Mouse (Mus musculus): Measurements from ENCODE around the gene Dnm1l. TPM values are rescaled to one million over a fixed set of nuclear protein-coding genes. Genes with fewer than 3 reads are reported as not detected.
"Not testable (repeated sequence)": the region's sequence is repeated elsewhere in the genome, so short reads cannot be mapped to it uniquely, and the experiment has no call there.

The Dnm1l gene
- total RNA-seq (2015; ENCODE audit: low replicate concordance) (34.0 and 41.4 TPM in 2 replicates), total RNA-seq (2017; ENCODE audit: low replicate concordance) (31.9 and 49.2 TPM in 2 replicates)

GRCm38 (mm10) chr16:16358481-16359100 is at the start of gene Dnm1l:
Gene Dnm1l, minus strand, starts transcription at chr16:16358959.
- ATAC-seq (replicated peaks; ENCODE audit: low FRiP score, poor library complexity, severe bottlenecking): peak; percentile 99

GRCm38 (mm10) chr16:16367217-16367616 is 8.5 kb upstream of the Dnm1l start:
- ATAC-seq (replicated peaks; ENCODE audit: low FRiP score, poor library complexity, severe bottlenecking): not testable (repeated sequence)

DNA sequence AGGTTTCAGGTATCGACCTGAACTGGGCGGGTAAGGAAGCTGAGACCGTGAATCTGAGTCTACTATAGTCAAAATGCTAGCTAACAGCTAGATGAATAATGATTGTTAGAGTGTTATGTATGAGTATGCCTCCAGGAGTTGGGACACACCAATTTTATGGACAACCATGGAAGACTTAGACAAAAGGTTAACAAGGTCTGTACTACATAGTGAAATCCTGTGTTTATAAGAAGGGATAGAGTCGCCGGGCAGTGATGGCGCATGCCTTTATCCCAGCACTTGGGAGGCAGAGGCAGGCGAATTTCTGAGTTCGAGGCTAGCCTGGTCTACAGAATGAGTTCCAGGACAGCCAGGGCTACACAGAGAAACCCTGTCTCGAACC is 333 bp upstream of the Dnm1l start:
- ATAC-seq (replicated peaks; ENCODE audit: low FRiP score, poor library complexity, severe bottlenecking): peak; percentile 28; the same call in 1 of the 2 replicates

DNA sequence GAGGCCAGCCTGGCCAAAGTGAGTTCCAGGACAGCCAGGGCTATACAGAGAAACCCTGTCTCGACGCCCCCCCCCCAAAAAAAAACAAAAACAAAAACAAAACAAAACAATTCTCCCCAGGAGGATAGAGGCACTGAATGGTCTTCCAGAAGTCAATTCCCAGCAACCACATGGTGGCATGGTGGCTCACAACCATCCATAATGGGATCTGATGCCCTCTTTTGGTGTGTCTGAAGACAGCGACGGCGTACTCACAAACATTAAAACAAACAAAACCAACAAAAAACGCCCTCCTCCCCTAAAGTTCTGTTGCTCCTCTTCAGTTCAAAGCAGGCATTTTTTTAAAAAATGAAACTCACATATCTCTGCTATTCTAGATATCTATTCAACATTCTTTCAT is 851 bp downstream of the Dnm1l start:
- ATAC-seq (replicated peaks; ENCODE audit: low FRiP score, poor library complexity, severe bottlenecking): no peak

DNA sequence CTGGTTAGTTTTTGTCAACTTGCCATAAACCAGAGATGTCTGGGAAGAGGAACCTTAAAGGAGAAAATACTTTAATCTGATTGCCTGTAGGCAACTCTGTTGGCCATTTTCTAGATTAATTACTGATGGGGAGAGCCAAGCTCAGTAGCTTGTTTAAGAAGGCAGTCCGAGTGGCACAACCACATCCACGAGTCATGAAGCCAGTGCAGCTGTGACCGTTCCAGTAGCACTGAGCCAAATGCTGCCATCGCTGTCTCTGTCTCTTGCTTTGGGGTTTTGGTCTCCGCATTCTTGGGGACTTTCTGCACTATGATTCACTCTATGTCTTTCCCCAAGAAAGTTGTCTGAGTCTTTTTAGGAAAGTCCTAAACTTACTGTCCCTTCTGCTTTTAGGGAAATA is 12.3 kb downstream of the Dnm1l start:
- no peak for ATAC-seq (replicated peaks; ENCODE audit: low FRiP score, poor library complexity, severe bottlenecking)

GRCm38 (mm10) chr16:16325775-16326336 is 32.9 kb downstream of the Dnm1l start:
- no peak for ATAC-seq (replicated peaks; ENCODE audit: low FRiP score, poor library complexity, severe bottlenecking)

DNA sequence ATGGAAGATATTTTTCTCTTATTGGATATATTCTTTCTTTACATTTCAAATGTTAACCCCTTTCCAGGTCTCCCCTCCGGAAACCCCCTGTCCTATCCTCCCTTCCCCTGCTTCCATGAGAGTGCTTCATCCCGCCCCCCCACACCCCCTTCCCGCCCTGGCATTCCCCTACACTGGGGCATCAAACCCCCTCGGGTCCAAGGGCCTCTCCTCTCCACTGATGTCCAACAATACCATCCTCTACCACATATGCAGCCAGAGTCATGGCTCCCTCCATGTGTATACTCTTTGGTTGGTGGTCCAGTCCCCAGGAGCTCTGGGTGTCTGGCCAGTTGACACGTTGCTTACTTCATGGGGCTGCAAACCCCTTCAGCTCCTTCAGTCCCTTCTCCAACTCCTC is 47.4 kb downstream of the Dnm1l start:
- no peak for ATAC-seq (replicated peaks; ENCODE audit: low FRiP score, poor library complexity, severe bottlenecking)

GRCm38 (mm10) chr16:16303888-16304287 is 54.9 kb downstream of the Dnm1l start:
- no peak for ATAC-seq (replicated peaks; ENCODE audit: low FRiP score, poor library complexity, severe bottlenecking)

DNA sequence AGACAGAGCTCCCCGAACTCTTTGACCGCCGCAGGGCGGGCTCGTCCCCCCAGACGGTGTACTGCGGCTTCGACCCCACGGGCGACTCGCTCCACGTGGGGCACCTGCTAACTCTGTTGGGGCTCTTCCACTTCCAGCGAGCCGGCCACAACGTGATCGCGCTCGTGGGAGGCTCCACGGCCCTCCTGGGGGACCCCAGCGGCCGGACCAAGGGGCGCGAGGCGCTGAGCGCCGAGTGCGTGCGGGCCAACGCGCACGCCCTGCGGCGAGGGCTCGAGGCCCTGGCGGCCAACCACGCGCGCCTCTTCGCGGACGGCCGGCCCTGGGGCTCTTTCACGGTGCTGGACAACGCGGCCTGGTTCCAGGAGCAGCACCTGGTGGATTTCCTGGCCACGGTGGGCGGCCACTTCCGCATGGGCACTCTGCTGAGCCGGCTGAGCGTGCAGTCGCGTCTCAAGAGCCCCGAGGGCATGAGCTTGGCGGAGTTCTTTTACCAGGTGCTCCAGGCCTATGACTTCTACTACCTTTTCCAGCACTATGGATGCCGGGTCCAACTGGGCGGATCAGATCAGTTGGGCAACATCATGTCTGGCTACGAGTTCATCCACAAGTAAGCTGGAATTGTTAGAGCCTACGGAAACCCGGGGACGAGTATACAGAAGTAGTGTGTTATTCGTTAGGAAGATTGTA is 55.5 kb downstream of the Dnm1l start:
- peak; percentile 30; the same call in 1 of the 2 replicates for ATAC-seq (replicated peaks; ENCODE audit: low FRiP score, poor library complexity, severe bottlenecking)

DNA sequence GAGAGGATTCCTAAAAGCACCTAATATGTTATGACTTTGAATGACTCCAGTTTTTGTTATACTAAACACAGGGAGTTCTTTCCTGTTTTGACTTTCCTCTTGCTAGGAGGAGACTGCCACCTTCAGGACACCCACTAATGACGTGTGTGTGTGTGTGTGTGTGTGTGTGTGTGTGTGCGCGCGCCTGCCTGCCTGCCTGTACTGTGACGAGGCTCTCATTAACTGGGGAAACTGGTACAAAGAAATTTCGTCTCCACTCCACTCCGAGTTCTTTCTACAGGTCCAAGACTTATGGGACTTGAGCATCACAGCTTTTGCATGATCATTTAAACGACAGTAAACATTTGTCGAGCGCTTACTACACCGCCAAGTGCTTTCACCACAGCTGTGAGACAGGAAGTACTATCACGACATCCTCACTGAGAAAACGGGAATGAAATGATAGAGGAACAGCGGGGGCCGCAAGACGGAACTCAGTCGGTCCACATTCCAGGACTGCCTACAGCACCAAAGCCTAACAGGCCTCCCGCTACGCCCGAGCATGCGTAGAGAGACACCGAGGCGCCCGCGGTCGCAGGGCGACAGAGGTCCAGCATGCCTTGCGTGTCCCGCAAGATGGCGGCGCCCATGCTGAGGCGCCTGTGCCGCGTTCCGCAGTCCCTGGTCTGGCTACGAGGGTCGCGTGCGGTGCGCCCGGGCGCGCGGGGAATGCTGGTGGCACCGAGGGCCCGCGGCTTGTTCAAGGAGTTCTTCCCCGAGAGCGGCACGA is 56.2 kb downstream of the Dnm1l start, which contains the start of gene Yars2:
Gene Yars2 (plus strand): TSS at position 597 of the 769 bp plus-strand sequence.
- ATAC-seq (replicated peaks; ENCODE audit: low FRiP score, poor library complexity, severe bottlenecking): peak; percentile 99

GRCm38 (mm10) chr16:16273752-16274151 is 85.0 kb downstream of the Dnm1l start:
- ATAC-seq (replicated peaks; ENCODE audit: low FRiP score, poor library complexity, severe bottlenecking): no peak

DNA sequence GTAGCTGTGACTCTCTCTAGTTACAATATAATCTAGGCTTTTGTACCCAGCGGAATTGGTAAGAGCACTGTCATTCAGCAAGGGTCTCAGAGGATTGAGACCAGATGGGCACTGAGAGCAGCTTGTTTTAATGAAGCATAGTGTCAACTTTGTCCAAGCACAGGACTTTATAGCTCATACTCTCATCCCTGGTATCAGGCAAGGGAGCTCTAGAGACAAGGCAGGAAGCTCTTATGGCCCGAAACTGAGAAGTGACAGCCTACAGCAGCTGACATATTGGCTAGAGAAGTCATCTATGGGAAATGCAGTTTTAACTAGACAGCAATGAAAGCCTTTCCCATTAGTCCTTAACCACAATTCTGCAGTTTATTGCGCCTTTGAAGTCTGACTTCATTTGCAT is 85.8 kb downstream of the Dnm1l start:
- ATAC-seq (replicated peaks; ENCODE audit: low FRiP score, poor library complexity, severe bottlenecking): no peak

GRCm38 (mm10) chr16:16262436-16262835 is 96.3 kb downstream of the Dnm1l start:
- ATAC-seq (replicated peaks; ENCODE audit: low FRiP score, poor library complexity, severe bottlenecking): no peak

Other genes starting within 250 kb of the Dnm1l start
- not detected in 2 replicates for gene Pkp2, start 145.6 kb downstream of the Dnm1l start, total RNA-seq (2015; ENCODE audit: low replicate concordance)
- gene Pkp2, start 145.6 kb downstream of the Dnm1l start, total RNA-seq (2017; ENCODE audit: low replicate concordance): not detected in 2 replicates
- 28.5 and 29.9 TPM in 2 replicates for gene Yars2, start 56.0 kb downstream of the Dnm1l start, total RNA-seq (2015; ENCODE audit: low replicate concordance)
- gene Yars2, start 56.0 kb downstream of the Dnm1l start, total RNA-seq (2017; ENCODE audit: low replicate concordance): 0.45 and 2.4 TPM in 2 replicates
- gene Fgd4, start 241.6 kb upstream of the Dnm1l start, total RNA-seq (2015; ENCODE audit: low replicate concordance): 7.9 and 10.1 TPM in 2 replicates
- 7.6 and 16.0 TPM in 2 replicates for gene Fgd4, start 241.6 kb upstream of the Dnm1l start, total RNA-seq (2017; ENCODE audit: low replicate concordance)

Data from erythroid progenitor cell, adult 5-6 weeks (primary cell).